Mouse (Mus musculus) ES-E14 (cell line): Measurements from ENCODE around the gene Akap7.

Source experiments
- HCFC1 ChIP-seq: IDR thresholded peaks from 2 replicates; pipeline ENCODE4 v1.6.1; 2012; ENCODE audit warnings: low read length, inconsistent platforms, borderline replicate concordance; ENCODE audit not compliant: insufficient read depth
- ZC3H11A ChIP-seq: IDR thresholded peaks from 2 replicates; pipeline ENCODE4 v1.6.1; 2012; ENCODE audit warnings: low read depth, mild to moderate bottlenecking, inconsistent platforms, low read length, borderline replicate concordance
- ZNF384 ChIP-seq: IDR thresholded peaks from 2 replicates; pipeline ENCODE4 v1.6.1; 2012; ENCODE audit warnings: low read depth, low read length, inconsistent platforms

DNA sequence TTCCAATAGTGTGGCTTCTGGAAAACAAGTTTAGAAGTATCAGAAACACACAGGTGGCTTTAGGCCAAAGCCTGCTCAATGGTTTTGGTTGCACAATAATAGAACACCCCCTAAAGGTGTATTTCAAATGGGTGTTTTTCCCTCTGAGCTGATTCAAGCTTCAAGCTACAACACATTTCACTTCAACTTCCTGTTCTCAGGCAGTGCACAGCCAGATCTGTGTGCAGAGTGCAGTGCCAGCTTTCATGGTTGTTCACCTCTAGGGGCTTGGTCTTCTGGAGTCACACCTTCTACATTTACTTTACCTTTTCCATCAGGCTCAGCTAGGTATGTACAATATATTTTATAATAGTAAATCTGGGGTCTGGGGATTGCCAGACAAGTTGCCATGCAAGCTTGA lies 35.1 kb upstream of the Akap7 start:
- TF ChIP-seq ZC3H11A: no peak
- no peak for TF ChIP-seq ZNF384
- no peak for TF ChIP-seq HCFC1
